Mouse (Mus musculus) left cerebral cortex, postnatal 14 days (tissue): ENCODE measurements around the gene 4930583I09Rik. TPM values are rescaled to one million over a fixed set of nuclear protein-coding genes. Genes with fewer than 3 reads are reported as not detected.

ENCODE experiments used
- DNase-seq, 2 experiments: peaks; one replicate each; pipeline ENCODE4 v3.0.0; 2021 to 2022; ENCODE audit warnings: low spot score in 2 of 2, mixed read lengths in 1 of 2
- intact Hi-C: fragments of 180-260 bp; cut with DNase I; formaldehyde crosslinking; loops from one replicate; pipeline ENCODE4 v1.15.1; 2025
- long read RNA-seq, 2 experiments: library from polyadenylated mRNA; stranded (forward); transcript quantifications; one replicate each; pipeline ENCODE4 v2.0.0; 2021
- total RNA-seq, 2 experiments: library from RNA; stranded (reverse); gene quantifications; 2 replicates each; pipeline ENCODE4 v1.2.3; 2021

The 4930583I09Rik gene
- not detected for total RNA-seq
- long read RNA-seq, experiment 1: 0 reads
- long read RNA-seq, experiment 2: 0 reads

DNA sequence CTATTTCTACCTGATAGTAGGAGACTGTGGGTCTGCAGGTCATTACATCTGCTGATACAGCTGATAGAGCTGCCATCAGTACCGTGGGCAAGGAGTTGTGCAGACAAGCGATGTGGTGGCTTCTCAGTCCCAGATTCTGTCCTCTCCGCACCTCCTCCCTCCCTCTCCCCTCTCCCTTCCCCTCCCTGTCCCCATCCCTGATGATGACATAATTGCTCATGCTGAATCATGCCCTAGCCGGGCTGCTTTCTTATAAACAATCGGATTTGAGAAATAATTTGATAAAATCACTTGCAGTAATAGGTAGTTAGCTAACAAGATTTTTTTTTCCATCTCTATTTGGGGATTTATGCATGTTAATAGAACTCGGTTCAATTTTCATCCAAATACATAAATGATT, at the start of gene 4930583I09Rik:
Gene 4930583I09Rik (minus strand): TSS at position 144 of the 400 bp plus-strand sequence.
- intact Hi-C loops: no loop called here
- no peak for DNase-seq

DNA sequence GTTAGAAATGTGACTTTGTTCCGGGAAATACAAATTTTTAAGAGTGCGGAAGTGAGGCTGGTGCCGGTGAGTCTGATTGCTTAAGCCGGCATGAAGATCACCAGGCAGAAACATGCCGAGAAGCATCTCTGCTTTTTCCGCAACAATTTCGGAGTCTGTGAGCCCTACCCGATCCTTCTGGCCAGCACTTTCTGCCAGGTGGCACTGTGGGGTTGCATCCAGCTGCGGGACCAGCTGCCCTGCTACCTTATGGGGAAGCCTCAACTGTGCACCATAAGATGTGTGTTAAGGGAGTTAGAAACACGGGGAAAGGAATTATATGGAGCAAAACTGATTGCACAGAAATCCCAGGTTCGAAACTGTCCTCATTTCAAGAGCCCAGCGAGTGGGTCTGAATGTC, 40.2 kb upstream of the 4930583I09Rik start:
- no peak for DNase-seq
- intact Hi-C loops: no loop called here

DNA sequence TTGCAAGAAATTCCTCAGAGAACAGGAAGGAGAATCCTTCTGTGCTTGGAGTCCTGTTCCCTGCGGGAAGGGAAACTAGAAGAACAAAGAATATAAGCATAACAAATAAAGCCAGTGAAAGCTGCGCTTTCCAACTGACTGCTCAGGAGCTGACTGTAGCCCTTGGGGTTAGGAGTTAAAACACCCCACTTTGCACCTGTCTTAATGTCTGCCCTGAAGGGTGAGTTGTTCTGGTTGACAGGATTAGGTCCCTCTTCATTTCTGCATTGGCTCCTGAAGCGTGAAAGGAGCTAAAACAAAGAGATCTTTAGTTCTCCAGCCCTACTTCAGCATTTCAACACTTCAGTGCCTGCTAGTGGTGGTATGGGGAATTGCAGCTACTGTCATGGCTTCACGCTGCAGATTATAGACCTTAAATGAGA, 37.8 kb upstream of the 4930583I09Rik start:
- intact Hi-C loops: no loop called here
- peak in 1 of 2 experiments; percentile 37 for DNase-seq

DNA sequence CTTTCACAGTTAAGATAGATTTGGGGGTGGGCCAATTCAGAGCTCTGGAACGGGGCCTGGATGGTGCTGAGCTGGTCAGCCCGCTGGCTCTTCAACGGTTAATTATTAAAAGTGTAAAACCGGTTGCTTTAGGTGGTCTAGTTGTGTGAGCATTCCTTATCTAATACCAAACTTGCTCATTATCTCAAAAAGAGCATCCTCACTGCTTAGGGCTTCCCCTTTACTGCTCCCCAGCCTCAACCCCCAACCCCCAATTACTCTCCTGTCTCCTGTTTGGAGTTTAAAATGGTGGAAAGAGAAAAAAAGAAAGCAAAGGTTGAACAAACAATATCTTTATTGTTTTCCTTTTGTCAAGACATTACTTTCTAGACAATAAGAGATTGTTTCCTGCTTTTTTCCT, 27.9 kb upstream of the 4930583I09Rik start:
- no peak for DNase-seq
- intact Hi-C loops: no loop called here

DNA sequence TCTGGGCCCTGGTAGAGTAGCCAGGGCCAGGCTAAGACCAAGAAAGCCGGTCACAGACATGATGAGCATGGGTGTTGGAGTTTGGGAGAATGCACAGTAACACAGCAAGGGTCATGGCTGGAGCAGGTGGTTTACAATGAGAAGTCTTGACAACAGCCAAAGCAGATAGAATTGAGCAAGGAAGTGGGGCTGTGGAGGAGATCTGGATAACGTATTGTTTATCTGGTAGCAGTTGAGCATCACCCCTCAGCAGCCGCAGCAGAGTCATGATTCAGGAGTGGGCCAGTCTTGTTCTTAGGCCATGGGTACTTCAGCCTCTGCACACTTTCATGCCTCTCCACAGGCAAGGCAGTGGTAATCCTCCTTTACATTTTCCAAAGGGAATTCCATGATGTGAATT, 25.1 kb upstream of the 4930583I09Rik start:
- intact Hi-C loops: no loop called here
- DNase-seq: no peak

DNA sequence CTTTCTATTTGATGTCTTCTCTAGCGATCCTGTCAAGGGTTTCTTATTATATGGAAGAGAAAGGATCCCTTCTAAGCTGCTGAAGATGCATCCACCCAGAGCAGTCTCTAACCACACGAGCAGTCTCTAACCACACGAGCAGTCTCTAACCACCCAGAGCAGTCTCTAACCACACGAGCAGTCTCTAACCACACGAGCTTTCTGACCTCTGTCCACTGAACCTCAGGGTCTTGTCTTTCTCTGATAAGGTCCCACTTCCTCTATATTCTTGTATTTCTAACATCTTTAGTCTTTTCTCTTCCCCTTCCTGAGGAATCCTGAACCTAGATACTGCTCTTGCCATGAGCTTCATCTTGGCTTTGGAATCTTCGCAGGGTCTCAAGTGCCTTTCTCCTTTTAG, 23.0 kb upstream of the 4930583I09Rik start:
- DNase-seq: no peak
- intact Hi-C loops: no loop called here

DNA sequence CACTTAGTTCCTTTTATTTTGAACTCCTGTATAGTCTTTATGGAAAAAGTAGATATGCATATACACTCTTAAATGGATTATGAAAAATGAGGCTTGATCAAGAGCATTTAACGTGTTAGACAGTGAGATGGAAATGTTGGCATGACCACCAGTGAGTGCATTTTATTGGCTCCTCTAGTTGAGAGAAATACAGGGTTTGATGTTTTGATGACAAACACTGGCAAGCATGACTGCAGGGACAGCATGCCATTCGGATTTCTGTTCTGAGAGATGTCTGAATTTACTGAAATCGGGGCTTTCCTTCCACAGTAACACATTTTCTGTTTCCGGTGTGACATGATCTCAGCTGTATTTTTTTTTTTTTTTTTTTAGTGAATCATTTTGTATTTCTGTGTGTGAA, 12.2 kb upstream of the 4930583I09Rik start:
- no peak for DNase-seq
- intact Hi-C loops: no loop called here

DNA sequence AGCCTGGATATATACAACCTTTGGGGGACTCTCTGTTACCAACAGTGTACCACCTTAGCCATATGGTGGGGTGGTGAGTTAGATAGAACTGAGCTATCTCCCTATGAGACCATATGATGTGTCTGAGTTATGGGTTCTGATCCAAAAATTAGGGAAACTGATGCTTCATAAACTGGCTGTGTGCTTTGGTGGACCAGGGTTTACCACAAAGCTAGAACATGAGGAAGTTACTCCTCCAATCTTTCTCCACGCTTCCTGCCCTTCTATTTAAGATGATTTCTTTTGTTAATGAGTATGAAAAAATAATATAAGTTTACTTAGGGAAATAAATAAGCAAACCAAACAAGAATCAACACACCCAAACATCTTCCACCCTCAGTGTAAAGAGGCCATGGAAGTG, 10.8 kb upstream of the 4930583I09Rik start:
- no peak for DNase-seq
- intact Hi-C loops: no loop called here

DNA sequence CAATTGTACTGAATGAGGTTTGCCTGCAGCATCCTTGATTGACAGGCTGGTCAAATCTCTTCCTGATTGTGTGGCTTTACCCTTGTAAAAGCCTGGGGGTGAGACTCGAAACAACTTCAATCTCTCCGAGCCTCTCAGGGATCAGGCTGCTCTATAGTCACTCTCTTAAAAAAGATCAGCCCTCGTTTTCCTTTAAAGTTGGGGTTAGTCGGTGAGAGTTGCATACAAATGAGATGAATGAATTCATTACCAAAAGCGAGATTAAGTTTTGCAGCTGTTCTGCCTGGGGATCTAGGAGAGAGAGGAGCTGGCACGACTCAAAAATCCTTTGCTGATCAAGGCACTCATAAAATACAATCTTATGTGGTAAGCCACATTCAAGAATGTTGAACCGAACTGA, 1.0 kb upstream of the 4930583I09Rik start:
- intact Hi-C loops: no loop called here
- peak; percentile 8 to 22 for DNase-seq

DNA sequence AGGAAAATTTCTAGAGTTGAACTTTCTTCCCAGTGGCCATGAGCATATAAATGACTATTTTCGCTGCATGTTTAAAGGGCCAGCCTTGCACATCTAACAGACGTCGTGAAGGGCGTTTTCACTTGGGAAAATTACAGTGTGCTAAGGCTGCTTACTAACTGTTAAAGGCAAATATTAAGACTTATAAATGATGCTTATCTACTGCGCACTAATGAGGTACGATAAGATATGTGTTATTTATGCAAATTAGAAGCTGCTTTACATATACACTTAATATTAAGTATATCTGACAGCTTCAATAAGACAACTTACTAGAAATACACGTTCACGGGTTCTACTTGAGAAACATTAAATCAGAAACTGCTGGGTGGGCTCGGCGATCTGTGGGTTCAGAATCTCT, 481 bp upstream of the 4930583I09Rik start:
- intact Hi-C loops: no loop called here
- no peak for DNase-seq

DNA sequence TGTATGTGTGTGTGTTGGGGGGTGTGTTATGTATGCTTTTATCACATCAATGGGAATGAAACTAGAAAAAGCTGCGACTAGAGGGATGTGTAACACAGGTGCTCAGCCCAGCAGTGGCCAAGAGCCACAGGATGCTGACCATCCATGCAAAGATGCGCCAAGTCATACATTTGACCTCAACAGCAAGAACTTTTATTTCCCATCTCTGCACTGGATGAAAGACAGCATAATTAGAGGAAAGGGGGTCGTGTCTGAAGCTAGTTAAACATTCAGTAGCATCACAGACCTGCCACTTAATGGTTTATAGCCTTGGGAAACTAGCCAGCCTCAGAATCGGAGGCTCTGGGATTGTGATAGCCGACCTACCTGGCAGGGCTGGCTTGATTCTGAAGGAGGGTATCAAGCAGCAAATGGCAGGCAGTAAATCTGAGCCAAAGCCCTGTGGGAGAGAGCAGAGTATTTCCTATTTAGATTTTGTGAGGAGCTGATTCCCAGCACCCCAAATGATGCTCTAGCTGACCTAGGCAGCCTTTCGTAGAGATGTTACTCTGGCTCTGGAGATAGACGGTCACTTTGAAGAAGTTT, 1.9 kb downstream of the 4930583I09Rik start:
- intact Hi-C loops: no loop called here
- no peak for DNase-seq

DNA sequence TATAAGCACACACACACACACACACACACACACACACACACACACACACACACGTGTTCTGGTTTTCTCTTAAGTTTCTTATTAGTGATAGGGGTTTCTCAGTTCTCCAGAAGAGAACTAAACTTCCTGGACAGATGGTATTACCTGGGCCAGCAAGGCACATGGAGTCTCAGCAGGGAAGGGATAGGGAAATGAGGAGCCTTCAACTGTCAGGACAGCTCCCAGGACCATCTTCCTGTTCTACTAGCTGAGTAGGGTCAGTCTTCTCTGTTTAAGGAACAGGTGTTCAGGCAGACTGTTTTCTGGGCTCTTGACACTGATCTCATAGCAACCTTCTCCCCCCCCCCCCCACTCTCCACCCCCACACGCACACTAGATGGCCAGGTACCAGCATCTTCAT, 2.8 kb downstream of the 4930583I09Rik start:
- DNase-seq: no peak
- intact Hi-C loops: no loop called here

DNA sequence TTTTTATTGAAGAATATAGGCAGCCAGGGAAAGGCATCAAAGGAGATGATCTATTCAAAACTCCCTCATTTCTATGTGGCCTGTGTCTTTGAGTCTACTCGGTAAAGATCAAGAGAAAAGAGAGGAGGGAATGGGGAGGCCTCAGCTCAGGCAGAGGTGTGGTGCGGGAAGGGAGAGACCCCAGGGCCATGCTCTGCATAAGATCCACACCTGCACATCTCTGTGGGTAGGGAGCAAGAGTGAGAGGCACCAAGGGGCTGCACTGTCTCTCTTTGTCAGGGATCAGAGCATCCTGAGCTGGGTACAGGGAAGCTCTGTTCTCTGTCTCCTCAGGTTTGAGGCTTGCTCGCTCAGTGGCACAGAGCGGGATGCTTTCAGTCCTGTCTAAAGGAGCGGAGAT, 8.4 kb downstream of the 4930583I09Rik start:
- no peak for DNase-seq
- intact Hi-C loops: no loop called here

DNA sequence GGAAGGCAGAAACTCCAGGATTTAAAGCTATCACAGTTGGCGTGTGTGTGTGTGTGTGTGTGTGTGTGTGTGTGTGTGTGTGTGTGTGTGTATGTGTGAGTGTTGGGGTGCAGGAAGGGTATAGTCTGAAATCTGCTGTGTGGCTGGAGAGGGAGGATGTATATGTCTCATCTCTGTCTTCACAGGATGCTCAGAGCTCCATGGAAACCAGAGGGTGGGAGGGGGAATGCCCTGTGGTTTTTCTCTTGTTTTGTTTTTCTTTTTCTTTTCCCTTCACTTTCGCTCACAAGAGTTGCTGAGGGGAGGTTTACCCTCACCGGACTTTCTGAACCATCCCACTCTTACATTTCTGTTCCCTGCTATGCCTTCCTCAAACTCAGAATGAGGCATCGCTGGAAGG, 9.0 kb downstream of the 4930583I09Rik start:
- intact Hi-C loops: no loop called here
- DNase-seq: peak in 1 of 2 experiments; percentile 2

DNA sequence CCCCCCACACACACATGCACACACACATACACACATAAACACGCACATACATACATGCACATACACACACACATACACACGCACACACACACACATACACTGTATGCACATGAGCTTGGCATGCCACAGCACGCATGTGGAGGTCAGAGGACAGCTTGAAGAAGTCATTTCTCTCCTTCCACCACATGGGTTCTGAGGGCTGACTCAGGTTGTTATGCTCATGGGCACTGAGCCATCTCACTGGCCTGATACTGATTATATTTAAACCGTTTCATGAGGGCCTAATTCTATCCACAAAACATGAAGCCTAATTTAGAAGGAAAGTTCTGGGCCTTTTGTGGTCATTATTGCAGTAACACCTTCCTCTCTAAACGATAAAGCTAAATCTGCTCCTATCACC, 13.3 kb downstream of the 4930583I09Rik start:
- no peak for DNase-seq

DNA sequence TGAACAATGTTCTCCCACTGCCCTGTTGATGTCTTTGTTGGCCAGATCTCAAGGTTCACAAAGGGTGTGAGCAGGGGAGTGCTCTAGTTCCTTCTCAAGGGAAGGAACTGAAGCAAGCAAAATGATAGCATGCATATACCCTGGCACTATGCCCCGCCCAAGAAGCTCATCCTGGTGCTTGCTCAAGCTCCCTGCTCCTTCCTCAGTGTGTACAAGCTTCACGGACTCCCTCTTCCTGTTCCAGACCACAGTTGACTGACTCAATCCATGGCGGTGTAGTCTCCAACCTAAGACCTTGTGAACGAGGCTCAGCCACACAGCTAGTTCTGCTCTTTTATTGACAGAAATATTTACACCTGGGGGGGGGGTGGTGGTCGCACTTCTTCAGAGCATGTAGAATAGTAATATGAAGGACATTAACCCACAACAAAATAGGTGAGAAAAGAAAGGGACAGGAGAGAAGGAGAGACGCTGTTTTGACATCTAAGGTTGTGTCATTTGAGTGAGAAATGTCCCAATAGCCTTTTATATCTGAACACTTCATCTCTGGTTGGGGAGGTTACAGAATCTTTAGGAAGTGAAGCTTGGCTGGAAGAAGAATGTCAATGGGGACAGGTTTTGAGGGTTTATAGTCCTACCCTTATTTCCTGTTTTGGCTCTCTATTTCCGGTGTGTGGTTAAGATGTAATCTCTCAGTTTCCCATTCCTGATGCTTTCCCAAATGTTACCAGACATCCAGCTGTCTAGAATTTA, 14.9 kb downstream of the 4930583I09Rik start:
- intact Hi-C loops: no loop called here

More for the DNA sequence above, 13.3 kb downstream of the 4930583I09Rik start:
- intact Hi-C loops: no loop called here

DNA sequence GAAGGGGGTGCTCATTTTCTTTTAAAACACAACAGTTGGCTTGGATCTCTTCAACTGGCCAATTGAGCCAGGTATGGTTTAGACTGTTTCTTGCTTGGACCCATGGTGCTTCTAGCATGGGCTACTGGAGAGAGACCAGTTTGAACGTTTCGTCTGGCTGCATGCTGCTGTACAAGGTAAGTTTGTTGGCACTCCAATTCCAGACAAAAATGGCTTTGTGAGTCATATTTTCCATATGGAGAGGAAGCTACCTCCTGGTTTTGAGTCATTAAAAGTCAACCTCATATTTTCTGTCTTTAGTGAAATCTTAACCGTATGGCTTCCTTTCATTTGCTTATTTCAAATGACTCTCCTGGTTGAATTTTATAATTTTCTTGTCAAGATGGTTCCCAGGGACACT, 19.6 kb downstream of the 4930583I09Rik start:
- no peak for DNase-seq
- intact Hi-C loops: no loop called here

More for the DNA sequence above, 14.9 kb downstream of the 4930583I09Rik start:
- no peak for DNase-seq

DNA sequence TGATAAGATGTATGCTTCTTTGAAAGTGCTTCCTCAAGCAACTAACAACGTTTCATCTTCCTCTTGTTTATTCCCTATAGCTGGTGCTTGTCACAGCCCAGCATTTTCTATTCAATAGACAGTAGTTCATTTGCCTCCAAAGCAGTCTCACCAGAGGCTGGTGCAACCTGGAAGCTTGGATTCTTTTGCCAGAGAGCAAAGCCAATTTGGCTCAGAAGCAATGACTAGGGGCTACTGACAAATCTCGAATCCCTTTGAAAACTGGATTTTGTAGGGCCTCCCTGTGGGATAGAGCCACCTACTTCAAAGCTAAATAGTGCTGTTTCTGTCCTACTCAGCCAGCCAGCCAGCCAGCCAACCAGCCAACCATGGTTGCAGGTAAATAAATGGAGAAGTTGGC, 20.1 kb downstream of the 4930583I09Rik start:
- intact Hi-C loops: no loop called here
- DNase-seq: no peak

DNA sequence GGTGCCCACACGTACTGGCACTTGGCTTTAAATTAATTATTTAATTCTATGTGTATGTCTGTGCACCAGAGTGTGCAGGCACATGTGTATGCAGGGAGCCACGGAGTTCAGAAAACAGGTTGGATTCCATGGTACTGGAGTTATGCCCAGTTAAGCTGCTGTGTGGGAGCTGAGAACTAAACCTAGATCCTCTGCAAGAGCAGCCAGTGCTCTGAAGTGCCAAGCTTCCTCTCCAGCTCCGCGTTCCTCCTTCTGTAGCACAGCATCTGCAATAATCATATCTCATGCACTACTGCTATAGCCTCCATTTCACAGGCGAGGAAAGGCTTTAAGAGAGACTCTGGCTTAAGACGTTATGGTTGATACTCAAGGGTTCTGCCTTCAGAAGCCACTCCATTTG, 22.3 kb downstream of the 4930583I09Rik start:
- intact Hi-C loops: no loop called here
- no peak for DNase-seq

DNA sequence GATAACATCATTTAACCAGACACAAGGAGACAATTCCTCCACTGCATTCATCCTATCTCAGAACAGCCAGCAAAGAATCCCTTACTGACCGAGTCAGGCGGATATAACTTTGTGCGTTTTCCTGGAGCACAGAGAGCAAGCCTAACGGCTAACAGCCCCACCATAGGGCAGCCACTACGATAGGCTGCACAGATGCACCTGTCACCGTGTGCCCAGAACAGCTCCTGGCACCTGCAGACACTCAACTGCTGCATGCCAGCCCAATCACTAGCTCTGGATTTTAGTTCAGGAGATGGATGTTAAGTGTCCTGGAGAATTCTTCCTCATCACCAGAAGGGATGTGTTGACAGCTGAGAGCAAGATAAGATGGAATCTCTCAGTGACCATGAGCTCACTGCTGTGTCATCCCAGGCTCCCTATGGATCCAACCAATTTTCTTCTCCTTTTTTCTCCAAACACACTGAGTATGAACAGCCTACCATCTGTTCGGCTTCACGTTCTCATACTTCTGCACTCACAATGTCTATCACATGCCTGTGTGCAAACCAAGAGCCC, 29.8 kb downstream of the 4930583I09Rik start:
- intact Hi-C loops: no loop called here
- DNase-seq: no peak
